Mouse (Mus musculus) embryonic facial prominence, embryonic 15.5 days (tissue): ENCODE measurements around the gene Sdhb. TPM values are rescaled to one million over a fixed set of nuclear protein-coding genes. Genes with fewer than 3 reads are reported as not detected.

ENCODE experiments used
- ATAC-seq: fragments of 200-750 bp; cut with Nextera tagmentation; 2 replicates; pipeline ENCODE4 v1.8.0; 2017; ENCODE audit warnings: low read depth, moderate TSS enrichment; ENCODE audit not compliant: insufficient number of reproducible peaks, low FRiP score, low TSS enrichment
- H3K27ac ChIP-seq: fragments of 300-500 bp; sonication (generic); replicated peaks from 2 replicates; pipeline ENCODE4 v1.5.1; 2015; ENCODE audit warnings: mild to moderate bottlenecking, inconsistent platforms
- H3K27me3 ChIP-seq: fragments of 300-500 bp; sonication (generic); 2 replicates; pipeline ENCODE4 v1.6.1; 2015; ENCODE audit warnings: inconsistent platforms
- H3K36me3 ChIP-seq: fragments of 300-500 bp; sonication (generic); 2 replicates; pipeline ENCODE4 v1.6.1; 2015; ENCODE audit warnings: mild to moderate bottlenecking, inconsistent platforms
- H3K4me1 ChIP-seq: fragments of 300-500 bp; sonication (generic); 2 replicates; pipeline ENCODE4 v1.6.1; 2015; ENCODE audit warnings: inconsistent platforms
- H3K4me2 ChIP-seq: fragments of 300-500 bp; sonication (generic); replicated peaks from 2 replicates; pipeline ENCODE4 v1.6.1; 2015; ENCODE audit warnings: mild to moderate bottlenecking, inconsistent platforms
- H3K4me3 ChIP-seq: fragments of 300-500 bp; sonication (generic); replicated peaks from 2 replicates; pipeline ENCODE4 v1.5.1; 2015; ENCODE audit warnings: mild to moderate bottlenecking, inconsistent platforms
- H3K9ac ChIP-seq: fragments of 300-500 bp; sonication (generic); 2 replicates; pipeline ENCODE4 v1.6.1; 2015; ENCODE audit warnings: inconsistent platforms
- H3K9me3 ChIP-seq: fragments of 300-500 bp; sonication (generic); replicated peaks from 2 replicates; pipeline ENCODE4 v1.6.1; 2016; ENCODE audit warnings: inconsistent platforms
- WGBS: fragments of 180-500 bp; shearing (Covaris S2); methylation state at CpG from one replicate; pipeline ENCODE4 v1.1.7; 2015; 5-methylcytosine and 5-hydroxymethylcytosine counted together
- polyA plus RNA-seq: library from polyadenylated mRNA; unstranded; fragments of >200 nt; fragmentation: Nextera tagmentation; extraction: Ambion mirVana; gene quantifications from 2 replicates; pipeline ENCODE4 v1.2.1, GENCODE M21; 2015

Gene Sdhb
- polyA plus RNA-seq, 1 experiment from 2014 or later: 362 TPM

DNA sequence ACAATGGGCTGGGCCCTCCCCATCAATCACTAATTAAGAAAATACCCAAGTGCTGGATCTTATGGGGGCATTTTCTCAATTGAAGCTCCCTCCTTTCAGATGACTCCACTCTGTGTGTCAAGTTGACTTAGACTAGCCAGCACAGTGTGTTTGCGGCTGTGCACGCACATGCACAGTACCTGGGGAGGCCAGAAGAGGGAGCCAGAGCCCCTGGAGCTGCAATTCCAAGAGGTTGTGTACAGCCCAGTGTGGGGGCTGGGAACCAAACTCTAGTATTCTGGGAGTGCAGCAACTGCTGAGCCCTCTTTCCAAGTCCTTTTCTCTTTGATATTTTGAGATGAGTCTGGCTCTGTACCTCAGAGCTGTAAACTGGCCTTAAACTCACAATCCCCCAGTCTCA is 20.6 kb downstream of the Sdhb start:
- H3K36me3 ChIP-seq: peaks cover 38% of the 10 kb centered on the region
- H3K9me3 ChIP-seq: 0 out of 2 replicates have a peak, but pooled peaks cover 5% of the 10 kb centered on the region
- WGBS: 85% methylated on average over 2 of the region's 2 CpGs
- no peak overlapping the region for H3K27ac ChIP-seq
- no peak for ATAC-seq
- peaks cover 33% of the 10 kb centered on the region for H3K4me1 ChIP-seq
- no peak overlapping the region for H3K4me3 ChIP-seq
- H3K9ac ChIP-seq: no peak overlapping the region
- no peaks in the 10 kb centered on the region for H3K27me3 ChIP-seq
- no peak overlapping the region for H3K4me2 ChIP-seq

DNA sequence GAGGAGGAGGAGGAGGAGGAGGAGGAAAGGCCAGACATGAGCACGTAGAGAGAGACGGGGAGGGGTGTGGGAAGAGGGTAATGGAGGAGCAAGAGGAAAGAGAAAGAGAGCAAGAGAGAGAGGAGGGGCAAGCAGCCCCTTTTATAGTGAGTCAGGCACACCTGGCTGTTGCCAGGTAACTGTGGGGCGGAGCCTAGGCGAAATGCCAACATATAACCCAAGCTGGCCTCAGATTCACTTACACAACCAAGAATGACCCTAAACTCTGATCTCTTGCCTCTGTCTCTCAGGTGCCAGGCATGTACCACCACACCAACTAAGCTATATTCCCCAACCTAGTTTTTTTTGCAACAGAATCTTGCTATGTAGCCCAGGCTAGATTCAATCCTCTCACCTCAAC is 21.8 kb downstream of the Sdhb start:
- H3K9me3 ChIP-seq: 0 out of 2 replicates have a peak, but pooled peaks cover 5% of the 10 kb centered on the region
- peaks cover 27% of the 10 kb centered on the region for H3K36me3 ChIP-seq
- H3K4me3 ChIP-seq: no peak overlapping the region
- 34% methylated on average over 4 of the region's 4 CpGs for WGBS
- ATAC-seq: no peak
- H3K27me3 ChIP-seq: no peaks in the 10 kb centered on the region
- H3K4me1 ChIP-seq: peaks cover 34% of the 10 kb centered on the region
- H3K9ac ChIP-seq: no peak overlapping the region
- peak overlapping the region; percentile 82 for H3K27ac ChIP-seq
- H3K4me2 ChIP-seq: no peak overlapping the region

DNA sequence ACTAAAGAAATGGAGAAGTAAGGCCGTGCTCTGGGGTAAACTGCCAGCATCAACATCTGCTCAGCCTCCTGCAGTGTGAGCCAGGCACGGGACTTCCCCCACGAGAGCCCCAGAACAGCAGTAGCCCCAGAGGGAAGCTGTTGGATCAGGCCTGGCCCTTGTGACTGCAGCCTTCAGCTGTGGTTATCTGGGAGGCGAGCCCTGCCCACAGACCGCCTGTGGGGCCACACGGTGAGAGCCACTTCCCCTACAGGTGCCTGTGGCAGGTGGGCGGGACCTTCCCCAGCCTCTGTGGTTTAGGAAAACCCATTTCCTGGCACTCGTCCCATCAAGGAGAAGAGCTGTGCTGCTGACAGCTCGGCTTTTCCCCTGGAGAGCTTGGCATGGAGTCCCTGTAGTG is 22.4 kb downstream of the Sdhb start:
- WGBS: 9% methylated on average over 9 of the region's 9 CpGs
- H3K27ac ChIP-seq: peak overlapping the region; percentile 82
- H3K4me3 ChIP-seq: no peak overlapping the region
- H3K4me2 ChIP-seq: no peak overlapping the region; the same call in 1 of the 2 replicates
- H3K9me3 ChIP-seq: 0 out of 2 replicates have a peak, but pooled peaks cover 5% of the 10 kb centered on the region
- H3K4me1 ChIP-seq: peaks cover 41% of the 10 kb centered on the region
- H3K36me3 ChIP-seq: peaks cover 20% of the 10 kb centered on the region
- H3K27me3 ChIP-seq: no peaks in the 10 kb centered on the region
- H3K9ac ChIP-seq: no peak overlapping the region
- peak; percentile 48 for ATAC-seq

DNA sequence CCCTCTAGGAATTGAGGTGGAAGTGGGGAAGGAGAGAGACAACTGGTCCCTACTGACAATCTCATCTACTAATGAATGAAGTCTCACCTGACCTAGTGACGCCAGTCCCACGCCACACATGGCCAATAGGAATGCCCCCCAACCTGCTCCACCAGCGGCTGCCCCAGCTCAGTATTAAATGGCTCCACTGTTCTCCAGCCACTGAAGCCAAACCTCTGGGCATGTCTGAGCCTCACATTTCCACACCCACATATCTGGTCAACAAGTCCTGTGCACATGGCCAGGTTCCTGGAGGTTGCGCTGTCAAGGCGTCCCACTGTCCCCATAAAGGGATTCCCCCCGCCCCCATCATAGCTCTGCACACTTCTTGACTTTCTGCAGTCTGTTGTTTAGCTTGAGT is 23.5 kb downstream of the Sdhb start:
- Histone ChIP-seq H3K27me3 (no peaks in the 10 kb centered on the region), H3K4me3 (no peak overlapping the region), H3K4me2 (no peak overlapping the region), H3K9me3 (0 out of 2 replicates have a peak, but pooled peaks cover 5% of the 10 kb centered on the region), H3K27ac (no peak overlapping the region), H3K4me1 (peaks cover 48% of the 10 kb centered on the region), H3K9ac (no peak overlapping the region), H3K36me3 (peaks cover 9% of the 10 kb centered on the region)
- 74% methylated on average over 6 of the region's 6 CpGs for WGBS
- ATAC-seq: no peak

DNA sequence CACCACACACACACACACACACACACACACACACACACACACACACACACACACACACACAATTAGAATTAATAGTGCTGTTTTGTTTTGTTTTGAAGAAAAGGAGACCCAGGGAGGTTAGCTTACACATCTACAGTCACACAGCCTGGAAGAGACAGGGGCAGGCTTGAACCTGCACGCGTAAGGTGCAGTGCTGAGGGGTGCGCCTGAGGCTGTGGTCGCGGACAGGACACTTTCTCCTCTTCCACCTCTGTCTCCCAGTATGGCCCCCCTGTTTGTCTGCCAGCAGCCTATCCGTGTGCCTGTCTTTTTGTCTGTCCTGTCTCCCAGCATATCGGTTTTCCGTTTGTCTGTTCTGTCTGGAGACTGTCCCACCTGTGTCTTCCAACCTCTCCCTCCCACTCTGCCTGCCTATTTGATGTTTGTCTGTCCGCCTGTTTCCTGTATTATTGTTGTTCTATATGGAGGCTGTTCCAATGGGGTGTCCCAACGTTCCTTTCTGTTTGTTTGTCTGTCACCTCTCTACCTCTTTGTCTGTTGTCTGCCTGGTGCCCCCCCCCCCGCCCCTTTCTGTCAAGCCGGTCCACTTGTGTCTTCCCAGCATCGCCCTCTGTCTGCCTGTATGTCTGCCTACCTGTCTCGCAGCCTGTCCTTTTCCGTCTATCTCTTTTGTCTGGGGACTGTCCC is 25.2 kb downstream of the Sdhb start:
- H3K9me3 ChIP-seq: 0 out of 2 replicates have a peak, but pooled peaks cover 5% of the 10 kb centered on the region
- ATAC-seq: no peak
- peak overlapping the region; percentile 85 for H3K4me3 ChIP-seq
- H3K36me3 ChIP-seq: no peaks in the 10 kb centered on the region
- H3K27me3 ChIP-seq: no peaks in the 10 kb centered on the region
- H3K9ac ChIP-seq: 0 out of 2 replicates have a peak overlapping the region, but pooled peaks have one; percentile 65
- H3K4me1 ChIP-seq: peaks cover 55% of the 10 kb centered on the region
- 22% methylated on average over 15 of the region's 15 CpGs for WGBS
- H3K27ac ChIP-seq: no peak overlapping the region
- H3K4me2 ChIP-seq: peak overlapping the region; percentile 76

DNA sequence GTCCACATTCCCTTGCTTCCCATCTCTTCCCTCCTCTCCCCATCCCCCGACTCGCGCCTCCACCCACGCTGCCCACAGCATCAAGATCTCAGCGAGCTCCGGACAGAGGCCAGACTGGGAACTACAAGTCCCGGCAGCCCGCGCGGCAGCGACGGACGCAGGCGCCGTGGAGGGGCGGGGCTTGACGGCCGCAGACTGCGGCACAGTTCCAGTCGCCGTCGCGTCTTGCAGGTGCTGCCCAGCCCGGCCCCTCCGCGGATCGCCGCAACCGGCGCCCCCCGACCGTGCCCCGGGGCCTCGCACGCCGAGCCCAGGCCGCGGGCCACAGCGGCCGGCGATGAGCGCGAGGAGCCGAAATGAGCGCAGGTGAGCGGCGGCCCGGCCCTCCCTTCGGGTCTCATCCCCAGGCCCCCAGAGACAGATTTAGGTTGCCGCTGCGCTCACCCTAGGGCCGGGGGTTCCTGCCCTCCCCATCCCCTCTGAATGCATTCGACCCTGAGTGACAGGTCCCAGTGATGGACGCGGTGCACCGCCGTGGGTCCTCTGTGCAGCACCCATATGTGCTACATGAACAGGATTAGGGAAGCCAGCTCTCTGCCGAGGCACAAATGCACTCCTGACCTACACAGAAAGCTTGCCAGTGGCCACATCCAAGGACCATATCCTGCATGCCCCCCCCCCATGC is 25.9 kb downstream of the Sdhb start, which contains the start of gene Atp13a2:
TSS of gene Atp13a2 (plus strand) at position 163 of the 685 bp plus-strand sequence.
- under 1% methylated on average over 52 of the region's 58 CpGs for WGBS
- H3K4me1 ChIP-seq: peaks cover 55% of the 10 kb centered on the region
- H3K9ac ChIP-seq: peak within 1 kb of the TSS; percentile 65
- peak within 1 kb of the TSS; percentile 0; the same call in 1 of the 2 replicates for H3K27ac ChIP-seq
- peak within 1 kb of the TSS; percentile 76 for H3K4me2 ChIP-seq
- peak; percentile 82 for ATAC-seq
- no peaks in the 10 kb centered on the region for H3K27me3 ChIP-seq
- peak within 1 kb of the TSS; percentile 85 for H3K4me3 ChIP-seq
- H3K9me3 ChIP-seq: no peaks in the 10 kb centered on the region
- no peaks in the 10 kb centered on the region for H3K36me3 ChIP-seq

DNA sequence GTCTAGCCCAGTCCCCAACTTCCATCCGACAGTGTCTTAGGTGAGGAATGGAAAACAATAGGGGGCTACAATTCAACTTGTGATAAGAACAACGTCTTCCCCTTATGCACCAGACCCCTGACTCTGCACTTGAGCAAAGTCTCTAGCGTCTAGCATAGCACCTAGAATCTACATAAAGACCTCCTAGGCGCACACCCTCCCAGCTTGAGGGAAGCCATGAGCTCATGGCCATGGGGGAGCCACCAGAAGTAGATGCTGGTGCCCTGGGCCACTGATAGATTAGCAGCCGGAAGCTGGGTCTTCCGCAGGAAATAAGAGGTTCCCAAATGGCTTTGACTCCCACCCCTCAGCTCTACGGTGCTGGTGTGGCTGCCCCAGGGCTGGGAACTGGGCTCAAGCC is 26.5 kb downstream of the Sdhb start:
- Histone ChIP-seq H3K9ac (peak overlapping the region; percentile 65), H3K27me3 (no peaks in the 10 kb centered on the region), H3K4me3 (peak overlapping the region; percentile 85), H3K9me3 (no peaks in the 10 kb centered on the region), H3K27ac (peak overlapping the region; percentile 0; the same call in 1 of the 2 replicates), H3K4me2 (peak overlapping the region; percentile 76), H3K4me1 (peaks cover 55% of the 10 kb centered on the region), H3K36me3 (peaks cover 6% of the 10 kb centered on the region)
- WGBS: 30% methylated on average over 7 of the region's 7 CpGs
- no peak for ATAC-seq

DNA sequence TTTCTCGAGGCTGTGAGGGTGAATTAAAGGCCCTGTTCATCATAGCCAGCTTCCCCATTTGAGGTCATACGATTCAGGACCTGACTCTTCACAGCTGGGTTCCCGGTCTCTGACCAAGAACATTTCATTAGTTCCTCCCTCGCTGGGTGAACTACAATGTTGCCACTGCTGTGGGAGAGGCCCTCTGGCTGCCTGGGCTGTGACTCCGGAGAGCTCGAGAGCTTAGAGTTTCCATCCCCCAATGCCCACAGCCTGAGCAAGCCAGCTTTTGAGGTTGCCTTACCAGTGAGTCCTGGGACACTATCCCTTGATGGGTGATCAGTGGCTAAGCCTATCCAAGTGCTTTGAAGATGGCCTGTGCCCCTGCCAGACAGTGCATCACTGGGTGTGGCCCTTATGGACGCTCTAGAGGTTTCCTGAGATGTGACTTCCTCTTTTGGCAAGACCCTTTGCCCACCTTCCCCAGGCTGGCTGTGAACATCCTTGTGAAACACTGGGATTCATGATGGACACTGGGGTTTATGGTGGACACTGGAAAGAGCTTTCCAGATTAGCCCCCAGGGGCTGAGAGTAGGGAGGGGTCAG is 27.8 kb downstream of the Sdhb start:
- 60% methylated on average over 7 of the region's 7 CpGs for WGBS
- no peak overlapping the region for H3K4me2 ChIP-seq
- no peak overlapping the region for H3K27ac ChIP-seq
- no peak for ATAC-seq
- H3K9ac ChIP-seq: no peak overlapping the region
- H3K9me3 ChIP-seq: no peaks in the 10 kb centered on the region
- peaks cover 18% of the 10 kb centered on the region for H3K36me3 ChIP-seq
- no peak overlapping the region for H3K4me3 ChIP-seq
- H3K27me3 ChIP-seq: no peaks in the 10 kb centered on the region
- H3K4me1 ChIP-seq: peaks cover 44% of the 10 kb centered on the region

DNA sequence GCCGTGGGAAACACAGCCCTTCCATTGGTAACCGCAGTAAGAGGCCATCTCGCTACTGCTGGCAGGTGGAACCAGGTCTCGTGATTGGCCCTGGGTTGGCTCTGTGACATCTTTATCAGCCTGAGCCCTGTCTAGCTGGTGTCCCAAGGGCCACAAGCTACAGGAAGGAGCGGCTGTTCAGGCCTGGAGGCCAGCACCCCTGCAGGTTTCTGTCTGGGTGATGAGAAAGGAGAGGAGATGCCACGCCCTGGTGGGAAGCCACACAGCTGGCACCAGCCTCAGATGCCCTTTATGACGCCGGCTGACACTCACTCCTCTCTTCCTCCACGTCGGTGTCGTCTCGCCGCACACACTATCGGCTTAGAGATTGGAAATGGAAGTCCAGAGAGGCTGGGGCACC is 28.4 kb downstream of the Sdhb start:
- Histone ChIP-seq H3K9ac (no peak overlapping the region), H3K4me2 (no peak overlapping the region), H3K9me3 (no peaks in the 10 kb centered on the region), H3K27ac (no peak overlapping the region), H3K4me3 (no peak overlapping the region), H3K4me1 (peaks cover 37% of the 10 kb centered on the region), H3K36me3 (peaks cover 24% of the 10 kb centered on the region), H3K27me3 (no peaks in the 10 kb centered on the region)
- WGBS: 91% methylated on average over 14 of the region's 14 CpGs
- no peak for ATAC-seq

DNA sequence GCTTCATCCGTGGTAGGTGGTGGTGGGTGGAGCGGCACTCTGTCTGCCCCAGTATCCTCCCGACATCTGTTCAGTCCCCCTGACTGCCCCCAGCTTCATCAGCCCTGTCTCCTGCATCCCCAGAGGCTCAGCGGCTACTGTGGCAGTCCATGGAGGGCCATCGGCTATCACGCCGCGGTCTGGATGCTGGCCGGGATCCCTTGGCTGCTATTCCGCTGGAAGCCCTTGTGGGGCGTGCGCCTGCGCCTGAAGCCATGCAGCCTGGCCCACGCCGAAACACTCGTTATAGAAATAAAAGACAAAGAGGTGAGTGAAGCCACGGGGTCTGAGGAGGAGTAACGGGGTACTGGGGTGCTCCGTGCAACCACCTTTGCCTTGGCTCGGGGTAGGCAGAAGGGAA is 31.2 kb downstream of the Sdhb start:
- Histone ChIP-seq H3K4me3 (no peak overlapping the region), H3K9me3 (no peaks in the 10 kb centered on the region), H3K36me3 (peaks cover 52% of the 10 kb centered on the region), H3K4me1 (peaks cover 26% of the 10 kb centered on the region), H3K4me2 (no peak overlapping the region), H3K27ac (no peak overlapping the region), H3K9ac (no peak overlapping the region), H3K27me3 (no peaks in the 10 kb centered on the region)
- no peak for ATAC-seq
- 77% methylated on average over 20 of the region's 20 CpGs for WGBS

DNA sequence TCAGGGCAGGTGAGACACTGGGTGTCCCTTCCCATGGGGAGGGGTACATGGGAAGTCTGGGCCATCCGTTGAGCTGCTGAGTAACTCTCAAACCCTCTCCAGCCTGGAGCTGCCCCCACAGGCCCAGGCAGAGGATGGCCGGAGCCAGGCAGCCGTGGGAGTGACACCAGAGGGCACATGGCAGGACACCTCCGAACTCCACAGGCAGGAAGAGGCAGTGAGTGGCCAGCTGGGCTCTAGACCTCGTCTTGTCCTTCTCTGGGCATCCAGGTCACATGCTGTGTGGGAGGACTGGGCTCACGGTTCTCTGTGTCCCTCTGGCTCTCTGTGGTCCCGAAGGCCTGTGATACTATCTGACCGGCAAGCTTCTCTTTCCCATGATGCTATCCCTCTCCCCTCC is 32.8 kb downstream of the Sdhb start:
- H3K9ac ChIP-seq: no peak overlapping the region
- no peak overlapping the region for H3K27ac ChIP-seq
- H3K9me3 ChIP-seq: no peaks in the 10 kb centered on the region
- H3K36me3 ChIP-seq: peaks cover 65% of the 10 kb centered on the region
- peaks cover 10% of the 10 kb centered on the region; the same call in 1 of the 2 replicates for H3K4me1 ChIP-seq
- no peak for ATAC-seq
- H3K27me3 ChIP-seq: no peaks in the 10 kb centered on the region
- H3K4me2 ChIP-seq: no peak overlapping the region
- 90% methylated on average over 8 of the region's 8 CpGs for WGBS
- no peak overlapping the region for H3K4me3 ChIP-seq
